Comparison of ENCODE assay signal across 11 mouse cellular contexts in the genomic region with DNA sequence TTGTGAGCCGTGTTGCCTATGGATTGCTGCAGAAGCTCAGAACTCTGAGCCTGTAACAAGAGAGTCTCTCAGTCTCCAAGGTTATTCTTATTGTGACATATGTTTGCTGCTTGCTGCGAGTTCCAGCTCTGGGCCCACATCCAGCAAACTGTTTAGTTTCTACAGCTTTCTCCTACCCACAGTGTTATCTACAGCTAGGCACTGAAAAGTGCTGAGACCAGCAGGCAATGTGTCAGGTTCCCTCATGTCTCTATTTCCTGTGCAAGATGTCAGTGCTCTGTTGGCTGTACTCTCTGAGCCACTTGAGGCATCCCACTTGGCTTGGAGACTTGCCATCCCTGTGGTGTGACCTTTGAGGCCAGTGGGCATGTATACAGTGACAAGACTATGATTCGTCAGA. TPM values are rescaled to one million over a fixed set of nuclear protein-coding genes. Genes with fewer than 3 reads are reported as not detected.
DNase-seq lines count a peak whose midpoint lies in the region; TF ChIP-seq lines count a peak whose summit lies in the region.
"Had no signal": no experiment of that assay in that cellular context is flagged by ENCODE, and none has a peak within 500 bp of the region (broad histone marks: within the 10 kb centered on the region; RNA-seq: fewer than 3 reads in every experiment).

No protein-coding gene starts in this region.

- 56% methylated on average over 3 of the region's 3 CpGs for WGBS in kidney, adult 2 months

- H3K36me3 ChIP-seq in kidney, adult 2 months (ENCODE audit: control insufficient read depth, insufficient read depth, low read length) = no peaks in the 10 kb centered on the region

- intact Hi-C loops in left cerebral cortex, postnatal 36 days (cut with DNase I) = no loop called here

- TF ChIP-seq CTCF in kidney, adult 2 months (conservative IDR thresholded peaks at IDR 0.05; ENCODE audit: insufficient read depth, insufficient read length, low read depth, low read length) = no peak

- peak; percentile 2 for DNase-seq in NIH3T3 (ENCODE audit: low read depth)
- DNase-seq in cerebellum, adult 18-20 months = peak; percentile 50 to 56
- DNase-seq in layer of hippocampus, adult 11-12 months (ENCODE audit: low spot score) = peak; percentile 64
- peak; percentile 63 to 77 for DNase-seq in left cerebral cortex, postnatal 36 days (ENCODE audit: low spot score in 2 of 2)
- no peak for DNase-seq in adrenal gland, adult 18-20 months (ENCODE audit: low spot score in 2 of 2)
- DNase-seq in urinary bladder, postnatal 14 days (ENCODE audit: low spot score) = no peak
- DNase-seq in kidney, adult 2 months = no peak

- H3K4me3 ChIP-seq in kidney, adult 2 months (ENCODE audit: insufficient read depth, low read depth, low read length) = no peak overlapping the region

- no peak for TF ChIP-seq POLR2A in kidney, adult 2 months (IDR thresholded peaks at IDR 0.05; ENCODE audit: low read depth, low read length)

- H3K27me3 ChIP-seq in kidney, adult 2 months (replicated peaks; ENCODE audit: control insufficient read depth, insufficient read depth, low read length) = no peaks in the 10 kb centered on the region

- H3K27ac ChIP-seq in kidney, adult 2 months (ENCODE audit: insufficient read depth, low read depth, low read length) = no peak overlapping the region
- H3K27ac ChIP-seq: kidney, postnatal 0 days had no signal

- no peaks in the 10 kb centered on the region for H3K4me1 ChIP-seq in kidney, adult 2 months (ENCODE audit: control insufficient read depth, insufficient read depth, low read length)

RNA-seq across cellular contexts. Expression of a gene that starts 13.8 kb away (rescaled TPM):
- under 1 TPM in 1 of 2 experiments, not detected in 1; 0.20 TPM for total RNA-seq in left cerebral cortex, postnatal 36 days (2021)
- total RNA-seq in adrenal gland, adult 18-20 months (2021) = not detected
- polyA plus RNA-seq in kidney, adult 2 months (2012; rRNA removed) = not detected in 2 replicates
- polyA plus RNA-seq: heart, embryonic 16.5 days; kidney, postnatal 0 days; lung, postnatal 0 days; urinary bladder, adult 2 months had no signal

RNA-seq across cellular contexts. Expression of a gene that starts 29.5 kb away (rescaled TPM):
- not detected for total RNA-seq in left cerebral cortex, postnatal 36 days (2021)
- total RNA-seq in adrenal gland, adult 18-20 months (2021) = not detected
- polyA plus RNA-seq in kidney, adult 2 months (2012; rRNA removed) = not detected in 2 replicates
- polyA plus RNA-seq: heart, embryonic 16.5 days; kidney, postnatal 0 days; lung, postnatal 0 days; urinary bladder, adult 2 months had no signal

RNA-seq across cellular contexts. Expression of a gene that starts 44.3 kb away (rescaled TPM):
- total RNA-seq in left cerebral cortex, postnatal 36 days (2021) = not detected
- total RNA-seq in adrenal gland, adult 18-20 months (2021) = not detected
- not detected in 2 replicates for polyA plus RNA-seq in kidney, adult 2 months (2012; rRNA removed)
- polyA plus RNA-seq: heart, embryonic 16.5 days; kidney, postnatal 0 days; lung, postnatal 0 days; urinary bladder, adult 2 months had no signal

Comparison
In these comparisons a context has a peak if more than half of its experiments do, and no peak if none do; other contexts are left out.
1. DNase-seq: peak in NIH3T3 (single experiment), cerebellum, adult 18-20 months (2 of 2), layer of hippocampus, adult 11-12 months (single experiment) and left cerebral cortex, postnatal 36 days (2 of 2); none in adrenal gland, adult 18-20 months (0 of 2), urinary bladder, postnatal 14 days (single experiment) and kidney, adult 2 months (single experiment).